ENCODE assay signal across 8 mouse cellular contexts in genomic region chr10:128367899-128368401, GRCm38 (mm10). TPM values are rescaled to one million over a fixed set of nuclear protein-coding genes. Genes with fewer than 3 reads are reported as not detected.
DNase-seq lines count a peak whose midpoint lies in the region; ATAC-seq and TF ChIP-seq lines count a peak whose summit lies in the region.

No protein-coding gene starts in this region.

- H3K4me2 ChIP-seq in lung, postnatal 0 days (replicated peaks; ENCODE audit: low read depth, low read length): peak overlapping the region; percentile 70
- H3K4me2 ChIP-seq in forebrain, embryonic 11.5 days (ENCODE audit: low read depth, low read length, severe bottlenecking): peak overlapping the region; percentile 56

- no peak for ATAC-seq in lung, postnatal 0 days
- no peak for ATAC-seq in forebrain, embryonic 11.5 days (replicated peaks; ENCODE audit: low FRiP score)

- WGBS in lung, postnatal 0 days: 16% methylated on average over 19 of the region's 19 CpGs
- WGBS in forebrain, embryonic 11.5 days: 21% methylated on average over 19 of the region's 19 CpGs
- WGBS in limb, embryonic 10.5 days: 20% methylated on average over 19 of the region's 19 CpGs
- 5% methylated on average over 19 of the region's 19 CpGs for WGBS in olfactory bulb, adult 2 months

- DNase-seq in lung, postnatal 0 days (ENCODE audit: low spot score): no peak
- DNase-seq in lung, postnatal 36 days: no peak
- DNase-seq in forebrain, embryonic 11.5 days (ENCODE audit: low spot score): no peak
- DNase-seq in limb, embryonic 10.5 days (ENCODE audit: low spot score): no peak
- no peak for DNase-seq in urinary bladder, adult 18-20 months (ENCODE audit: low spot score in 2 of 2)
- DNase-seq in left cerebral cortex, adult 11 months (ENCODE audit: low spot score): no peak
- no peak for DNase-seq in spleen, postnatal 4 days (ENCODE audit: low spot score in 2 of 2)

- H3K4me1 ChIP-seq in lung, postnatal 0 days (ENCODE audit: insufficient read depth, low read depth, low read length): peaks cover 5% of the 10 kb centered on the region; the same call in 1 of the 2 replicates
- H3K4me1 ChIP-seq in forebrain, embryonic 11.5 days (replicated peaks; ENCODE audit: control insufficient read depth, insufficient read depth, low read length): no peaks in the 10 kb centered on the region
- peaks cover 33% of the 10 kb centered on the region for H3K4me1 ChIP-seq in limb, embryonic 10.5 days
- H3K4me1 ChIP-seq in olfactory bulb, adult 2 months (ENCODE audit: control insufficient read depth, insufficient read depth, low read length): peaks cover 5% of the 10 kb centered on the region; the same call in 1 of the 2 replicates

- peaks cover 7% of the 10 kb centered on the region for H3K36me3 ChIP-seq in lung, postnatal 0 days (ENCODE audit: insufficient read depth, low read length)
- peaks cover 2% of the 10 kb centered on the region for H3K36me3 ChIP-seq in forebrain, embryonic 11.5 days (ENCODE audit: control insufficient read depth, insufficient read depth, low read length)
- H3K36me3 ChIP-seq in limb, embryonic 10.5 days: peaks cover 26% of the 10 kb centered on the region

- no peaks in the 10 kb centered on the region for H3K9me3 ChIP-seq in lung, postnatal 0 days (ENCODE audit: low read length)
- H3K9me3 ChIP-seq in forebrain, embryonic 11.5 days (ENCODE audit: control insufficient read depth, low read length): no peaks in the 10 kb centered on the region
- no peaks in the 10 kb centered on the region for H3K9me3 ChIP-seq in limb, embryonic 10.5 days (replicated peaks)

- H3K27ac ChIP-seq in lung, postnatal 0 days (ENCODE audit: low read length): peak overlapping the region; percentile 90
- H3K27ac ChIP-seq in forebrain, embryonic 11.5 days (ENCODE audit: low read depth, low read length): no peak overlapping the region
- peak overlapping the region; percentile 88 for H3K27ac ChIP-seq in limb, embryonic 10.5 days
- H3K27ac ChIP-seq in olfactory bulb, adult 2 months (ENCODE audit: insufficient read depth, low read depth, low read length): peak overlapping the region; percentile 76

- H3K4me3 ChIP-seq in lung, postnatal 0 days (ENCODE audit: low read depth, low read length): peak overlapping the region; percentile 70
- peak overlapping the region; percentile 70 for H3K4me3 ChIP-seq in forebrain, embryonic 11.5 days (ENCODE audit: low read depth, low read length)
- H3K4me3 ChIP-seq in limb, embryonic 10.5 days: peak overlapping the region; percentile 82
- peak overlapping the region; percentile 60 for H3K4me3 ChIP-seq in olfactory bulb, adult 2 months (ENCODE audit: insufficient read depth, low read depth, low read length)

- H3K9ac ChIP-seq in lung, postnatal 0 days (replicated peaks; ENCODE audit: low read depth): peak overlapping the region; percentile 54
- peak overlapping the region; percentile 64 for H3K9ac ChIP-seq in forebrain, embryonic 11.5 days (ENCODE audit: low read length)

- 0 out of 2 replicates have a peak, but pooled peaks have one; percentile 5 for TF ChIP-seq CTCF in lung, postnatal 0 days (IDR thresholded peaks at IDR 0.05)
- TF ChIP-seq CTCF in olfactory bulb, adult 2 months (IDR thresholded peaks at IDR 0.05; ENCODE audit: insufficient read depth, low read depth, low read length): no peak

- no peak for TF ChIP-seq POLR2A in olfactory bulb, adult 2 months (IDR thresholded peaks at IDR 0.05; ENCODE audit: insufficient read depth, low read depth, low read length)

- no peak for TF ChIP-seq EP300 in lung, postnatal 0 days (IDR thresholded peaks at IDR 0.05)

- H3K27me3 ChIP-seq in lung, postnatal 0 days (replicated peaks; ENCODE audit: insufficient read depth, low read length): no peaks in the 10 kb centered on the region
- H3K27me3 ChIP-seq in forebrain, embryonic 11.5 days (ENCODE audit: control insufficient read depth, insufficient read depth, low read length): no peaks in the 10 kb centered on the region
- no peaks in the 10 kb centered on the region for H3K27me3 ChIP-seq in limb, embryonic 10.5 days (ENCODE audit: low read depth, poor library complexity, severe bottlenecking)

RNA-seq across cellular contexts. Expression of gene Coq10a, which starts 0.8 kb away (rescaled TPM):
- polyA plus RNA-seq in lung, postnatal 0 days (2015; fragmentation: Nextera tagmentation; extraction: Ambion mirVana): 16.4 and 19.9 TPM in 2 replicates
- 21.0 and 23.1 TPM in 2 replicates for polyA plus RNA-seq in forebrain, embryonic 11.5 days (2014; fragmentation: Nextera tagmentation; extraction: Ambion mirVana)
- 5.6 and 9.1 TPM in 2 replicates for polyA plus RNA-seq in limb, embryonic 10.5 days (2016; fragmentation: Nextera tagmentation; extraction: Ambion mirVana)
- not detected in 2 replicates for polyA plus RNA-seq in olfactory bulb, adult 2 months (2012; ENCODE audit: insufficient read depth, insufficient read length, low replicate concordance, missing spikeins)

RNA-seq across cellular contexts. Expression of gene Ankrd52, which starts 9.0 kb away (rescaled TPM):
- 4.2 and 4.9 TPM in 2 replicates for polyA plus RNA-seq in lung, postnatal 0 days (2015; fragmentation: Nextera tagmentation; extraction: Ambion mirVana)
- 13.3 and 15.4 TPM in 2 replicates for polyA plus RNA-seq in forebrain, embryonic 11.5 days (2014; fragmentation: Nextera tagmentation; extraction: Ambion mirVana)
- 15.9 and 16.5 TPM in 2 replicates for polyA plus RNA-seq in limb, embryonic 10.5 days (2016; fragmentation: Nextera tagmentation; extraction: Ambion mirVana)
- polyA plus RNA-seq in olfactory bulb, adult 2 months (2012; ENCODE audit: insufficient read depth, insufficient read length, low replicate concordance, missing spikeins): not detected in 2 replicates

RNA-seq across cellular contexts. Expression of gene Cs, which starts 30.4 kb away (rescaled TPM):
- 85.4 and 85.8 TPM in 2 replicates for polyA plus RNA-seq in lung, postnatal 0 days (2015; fragmentation: Nextera tagmentation; extraction: Ambion mirVana)
- polyA plus RNA-seq in forebrain, embryonic 11.5 days (2014; fragmentation: Nextera tagmentation; extraction: Ambion mirVana): 263 and 278 TPM in 2 replicates
- polyA plus RNA-seq in limb, embryonic 10.5 days (2016; fragmentation: Nextera tagmentation; extraction: Ambion mirVana): 248 and 251 TPM in 2 replicates
- 262 TPM in 1 of 2 replicates, not detected in the other for polyA plus RNA-seq in olfactory bulb, adult 2 months (2012; ENCODE audit: insufficient read depth, insufficient read length, low replicate concordance, missing spikeins)

RNA-seq across cellular contexts. Expression of gene Slc39a5, which starts 33.1 kb away (rescaled TPM):
- polyA plus RNA-seq in lung, postnatal 0 days (2015; fragmentation: Nextera tagmentation; extraction: Ambion mirVana): 0.15 TPM in 1 of 2 replicates, not detected in the other
- polyA plus RNA-seq in forebrain, embryonic 11.5 days (2014; fragmentation: Nextera tagmentation; extraction: Ambion mirVana): 0.24 TPM in 1 of 2 replicates, not detected in the other
- polyA plus RNA-seq in limb, embryonic 10.5 days (2016; fragmentation: Nextera tagmentation; extraction: Ambion mirVana): 0.21 TPM in 1 of 2 replicates, not detected in the other
- polyA plus RNA-seq in olfactory bulb, adult 2 months (2012; ENCODE audit: insufficient read depth, insufficient read length, low replicate concordance, missing spikeins): not detected in 2 replicates

RNA-seq across cellular contexts. Expression of gene Nabp2, which starts 43.3 kb away (rescaled TPM):
- 48.6 and 54.7 TPM in 2 replicates for polyA plus RNA-seq in lung, postnatal 0 days (2015; fragmentation: Nextera tagmentation; extraction: Ambion mirVana)
- 151 TPM in 2 replicates for polyA plus RNA-seq in forebrain, embryonic 11.5 days (2014; fragmentation: Nextera tagmentation; extraction: Ambion mirVana)
- polyA plus RNA-seq in limb, embryonic 10.5 days (2016; fragmentation: Nextera tagmentation; extraction: Ambion mirVana): 98.7 and 133 TPM in 2 replicates
- not detected in 2 replicates for polyA plus RNA-seq in olfactory bulb, adult 2 months (2012; ENCODE audit: insufficient read depth, insufficient read length, low replicate concordance, missing spikeins)
